Mouse (Mus musculus) cortical plate, adult 2 months (tissue): ENCODE data around the gene Mnat1. TPM values are rescaled to one million over a fixed set of nuclear protein-coding genes. Genes with fewer than 3 reads are reported as not detected.

Experiments used
- H3K27ac ChIP-seq: fragments of 200-500 bp; 2 replicates; pipeline ENCODE4 v1.5.1; 2012; ENCODE audit warnings: low read length, control low read depth, inconsistent platforms; ENCODE audit not compliant: insufficient read depth
- H3K4me1 ChIP-seq: fragments of 200-500 bp; 2 replicates; pipeline ENCODE4 v1.6.1; 2011; ENCODE audit warnings: low read length; ENCODE audit not compliant: control insufficient read depth, insufficient read depth
- H3K4me3 ChIP-seq: fragments of 200-500 bp; 2 replicates; pipeline ENCODE4 v1.5.1; 2011; ENCODE audit warnings: mild to moderate bottlenecking, low read length, control low read depth; ENCODE audit not compliant: insufficient read depth
- CTCF ChIP-seq: fragments of 200-500 bp; IDR thresholded peaks from 2 replicates; pipeline ENCODE4 v1.5.1; 2011; ENCODE audit warnings: mild to moderate bottlenecking, control low read depth, low read length; ENCODE audit not compliant: insufficient read depth; ENCODE audit errors: extremely low read depth
- POLR2A ChIP-seq: fragments of 200-500 bp; IDR thresholded peaks from 2 replicates; pipeline ENCODE4 v1.6.1; 2011; ENCODE audit warnings: mild to moderate bottlenecking, low read length, control low read depth; ENCODE audit not compliant: insufficient read depth; ENCODE audit errors: extremely low read depth
- polyA plus RNA-seq: library from polyadenylated mRNA; depleted of rRNA; stranded (reverse); fragments of >200 nt; gene quantifications from 2 replicates; pipeline ENCODE4 v1.2.3, GENCODE M21; 2012

The Mnat1 gene
- polyA plus RNA-seq, 1 experiment = 15.3 TPM

DNA sequence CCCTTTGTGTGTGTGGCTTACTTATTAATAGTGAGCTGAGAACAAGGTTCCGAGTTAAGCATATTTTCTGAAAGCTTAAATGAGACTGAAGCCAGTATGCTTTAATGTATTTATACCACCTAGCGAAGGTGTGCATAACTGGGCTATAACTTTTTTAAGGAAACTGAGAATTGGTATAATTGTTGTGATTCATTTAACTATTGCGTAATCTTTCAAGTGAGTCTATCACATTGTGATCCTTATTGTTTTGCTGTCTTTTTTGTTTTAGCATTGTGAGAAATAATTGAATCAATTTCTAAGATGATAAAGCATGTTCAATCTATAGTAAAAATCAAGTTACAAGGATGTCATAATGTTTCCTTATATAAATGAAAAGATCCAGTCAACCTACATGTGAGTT is 104.9 kb downstream of the Mnat1 start:
- no peak overlapping the region for H3K27ac ChIP-seq
- no peak for TF ChIP-seq CTCF
- TF ChIP-seq POLR2A = no peak
- H3K4me3 ChIP-seq = no peak overlapping the region

DNA sequence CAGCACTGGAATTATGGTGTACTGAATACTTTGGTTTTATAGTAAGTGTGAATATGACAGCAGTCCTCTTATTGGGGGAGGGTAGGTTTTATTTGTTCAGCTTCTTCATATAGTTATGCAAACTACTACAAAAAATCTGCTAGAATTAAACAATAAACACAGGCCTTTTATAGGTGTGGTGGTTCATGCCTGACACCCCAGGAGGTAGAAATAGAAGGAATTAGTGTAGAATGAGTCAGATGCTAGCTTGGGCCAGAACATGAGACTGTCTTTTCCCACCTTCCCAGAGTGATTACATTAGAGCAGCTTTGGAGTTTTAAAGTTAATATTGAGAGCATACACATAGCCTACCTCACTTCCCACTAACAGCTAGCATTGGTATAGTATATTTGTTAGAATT is 106.7 kb downstream of the Mnat1 start:
- no peaks in the 10 kb centered on the region for H3K4me1 ChIP-seq
- TF ChIP-seq POLR2A (no peak), CTCF (no peak)

More for the DNA sequence above, 104.9 kb downstream of the Mnat1 start:
- H3K4me1 ChIP-seq = no peaks in the 10 kb centered on the region

DNA sequence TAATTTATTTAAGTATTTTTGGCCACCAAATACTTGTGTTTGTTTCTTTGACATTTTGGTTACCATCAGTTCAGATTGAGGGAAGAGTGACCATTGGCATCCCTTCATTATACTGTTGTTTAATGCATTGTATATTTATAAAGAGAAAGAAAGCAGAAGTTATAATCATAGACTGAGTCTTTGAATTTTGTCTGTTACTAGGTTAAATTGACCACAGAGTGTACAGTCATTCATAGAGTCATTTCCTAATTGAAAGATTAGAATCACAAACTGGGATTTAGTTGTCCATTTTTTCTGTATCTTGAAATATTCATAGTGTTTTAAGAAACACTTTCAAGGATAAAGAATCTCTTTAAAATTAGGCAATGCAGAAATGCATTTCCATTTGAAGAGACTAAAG is 108.0 kb downstream of the Mnat1 start:
- Histone ChIP-seq H3K27ac (no peak overlapping the region), H3K4me3 (no peak overlapping the region), H3K4me1 (no peaks in the 10 kb centered on the region)
- TF ChIP-seq POLR2A = no peak
- TF ChIP-seq CTCF = no peak

More for the DNA sequence above, 106.7 kb downstream of the Mnat1 start:
- Histone ChIP-seq H3K4me3 (no peak overlapping the region), H3K27ac (no peak overlapping the region)

DNA sequence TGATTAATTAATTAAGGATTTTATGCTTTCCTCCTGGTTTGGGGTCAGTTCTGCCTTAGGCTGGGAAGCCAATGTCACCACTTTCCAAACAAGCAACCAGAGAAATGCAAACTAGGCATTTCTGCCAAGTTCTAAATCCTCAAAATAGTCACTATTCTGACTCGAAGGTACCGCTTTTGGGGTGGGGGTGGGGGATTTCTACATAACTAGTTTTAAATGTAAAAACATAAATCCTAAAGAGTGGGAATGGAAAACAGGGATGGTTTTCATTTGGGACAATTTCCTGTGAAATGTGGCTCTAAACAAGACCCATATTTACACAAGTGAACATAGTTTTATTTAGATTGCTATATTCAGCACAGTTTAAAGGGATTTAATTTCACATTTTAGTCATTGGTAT is 109.1 kb downstream of the Mnat1 start:
- no peak for TF ChIP-seq POLR2A
- no peak for TF ChIP-seq CTCF
- H3K4me1 ChIP-seq = no peaks in the 10 kb centered on the region
- H3K4me3 ChIP-seq = no peak overlapping the region
- H3K27ac ChIP-seq = no peak overlapping the region

DNA sequence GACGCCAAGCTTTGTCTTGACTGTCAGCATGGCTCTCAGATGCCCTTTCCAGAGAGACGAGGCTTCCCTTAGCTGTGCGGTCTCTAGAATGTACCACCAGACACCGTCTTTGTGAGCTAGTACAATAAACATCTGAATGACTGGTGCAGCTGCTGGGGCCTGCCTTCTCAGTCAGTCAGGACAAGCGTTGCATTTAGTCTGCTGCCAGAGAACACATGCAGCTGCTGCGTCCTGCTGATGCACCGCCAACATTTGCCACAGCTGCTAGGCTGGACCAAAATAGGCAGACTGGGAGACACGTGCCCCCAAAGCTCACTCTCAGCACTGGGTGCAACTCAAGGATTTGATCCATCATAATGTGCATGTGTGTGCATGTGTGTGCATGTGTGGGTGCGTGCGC is 118.4 kb downstream of the Mnat1 start:
- TF ChIP-seq POLR2A = no peak
- H3K4me3 ChIP-seq = no peak overlapping the region
- H3K4me1 ChIP-seq = peaks cover 8% of the 10 kb centered on the region
- peak overlapping the region; percentile 2; the same call in 1 of the 2 replicates for H3K27ac ChIP-seq

DNA sequence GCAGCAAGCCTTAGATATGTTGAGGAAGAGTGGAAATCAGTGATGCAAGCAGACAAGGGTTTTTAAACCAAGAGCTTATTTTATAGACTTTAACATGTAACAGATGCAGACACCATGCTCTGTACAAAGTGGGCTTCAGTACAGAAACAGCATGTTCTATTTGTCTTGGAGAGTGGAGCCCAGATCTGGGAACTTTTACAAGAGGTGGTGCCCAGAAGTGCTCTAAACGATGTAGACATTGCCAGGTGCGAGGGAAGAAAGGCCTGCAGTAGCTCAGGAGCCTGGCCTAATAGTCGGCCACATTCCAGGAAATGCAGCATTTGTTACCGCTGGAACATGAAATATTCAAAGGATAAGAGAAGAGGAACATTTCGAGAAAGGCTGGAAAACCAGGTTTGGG is 122.2 kb downstream of the Mnat1 start:
- TF ChIP-seq POLR2A = no peak
- no peak for TF ChIP-seq CTCF
- no peak overlapping the region for H3K27ac ChIP-seq
- no peak overlapping the region for H3K4me3 ChIP-seq
- H3K4me1 ChIP-seq = peaks cover 8% of the 10 kb centered on the region

DNA sequence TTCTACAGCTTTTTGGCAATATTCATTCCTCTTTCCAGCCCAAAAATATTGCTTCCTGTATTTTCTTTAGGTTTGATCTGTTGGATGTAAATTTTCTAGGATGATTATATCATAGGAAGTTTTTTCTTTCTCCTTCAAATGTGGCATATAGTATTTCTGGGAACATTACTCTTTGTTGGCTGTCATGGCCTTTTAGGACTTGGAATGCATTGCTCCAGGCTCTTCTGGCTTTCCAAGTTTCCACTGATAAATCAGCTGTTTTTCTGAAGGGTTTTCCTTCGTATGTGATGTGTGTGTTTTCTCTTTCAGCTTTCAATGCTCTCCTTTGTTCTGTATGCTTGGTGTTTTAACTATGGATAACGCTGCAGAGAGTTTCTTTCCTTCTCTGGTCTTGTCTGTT is 131.5 kb downstream of the Mnat1 start:
- Histone ChIP-seq H3K27ac (no peak overlapping the region), H3K4me1 (no peaks in the 10 kb centered on the region; the same call in 1 of the 2 replicates), H3K4me3 (no peak overlapping the region)
- no peak for TF ChIP-seq POLR2A
- no peak for TF ChIP-seq CTCF

DNA sequence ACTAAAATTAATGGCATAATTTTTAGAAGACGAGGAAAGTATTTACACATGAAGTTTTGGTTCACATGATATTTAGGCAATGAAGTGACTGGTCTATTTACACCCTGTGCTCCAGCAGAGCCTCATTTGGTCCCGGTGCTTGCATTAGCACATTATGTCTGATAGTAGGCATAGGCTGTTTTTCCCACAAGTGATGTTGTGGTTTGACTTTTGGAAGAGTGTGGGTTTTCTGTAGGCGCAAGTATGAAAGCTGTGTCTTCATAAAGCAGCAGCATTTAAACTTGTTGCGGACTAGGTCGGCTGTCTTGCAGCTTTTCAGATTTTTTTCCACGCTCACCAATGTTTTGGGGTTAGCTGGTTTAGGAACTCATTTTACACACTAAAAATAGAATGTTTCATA is 135.8 kb downstream of the Mnat1 start:
- TF ChIP-seq POLR2A = no peak
- TF ChIP-seq CTCF = no peak
- Histone ChIP-seq H3K4me3 (no peak overlapping the region), H3K27ac (no peak overlapping the region), H3K4me1 (no peaks in the 10 kb centered on the region; the same call in 1 of the 2 replicates)

DNA sequence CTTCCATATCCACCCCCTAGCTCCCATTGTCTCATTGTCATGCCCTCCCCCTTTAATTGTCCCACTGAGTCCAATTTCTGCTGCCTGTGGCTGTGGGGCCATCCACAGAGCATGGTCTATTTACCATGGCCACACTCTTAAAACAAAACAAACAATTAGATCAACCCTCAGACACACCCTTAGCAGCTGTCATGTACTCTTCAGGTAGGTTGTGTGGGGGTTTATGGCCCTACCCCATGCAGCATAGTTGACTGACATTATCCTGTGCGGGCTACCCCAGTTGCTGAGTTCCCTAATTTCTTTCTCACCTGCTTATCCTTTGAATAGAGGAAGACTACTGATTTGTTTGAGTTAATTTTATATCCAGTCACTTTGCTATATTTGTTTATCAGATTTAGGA is 136.8 kb downstream of the Mnat1 start:
- Histone ChIP-seq H3K27ac (no peak overlapping the region), H3K4me1 (no peaks in the 10 kb centered on the region; the same call in 1 of the 2 replicates), H3K4me3 (no peak overlapping the region)
- TF ChIP-seq CTCF = no peak
- no peak for TF ChIP-seq POLR2A

DNA sequence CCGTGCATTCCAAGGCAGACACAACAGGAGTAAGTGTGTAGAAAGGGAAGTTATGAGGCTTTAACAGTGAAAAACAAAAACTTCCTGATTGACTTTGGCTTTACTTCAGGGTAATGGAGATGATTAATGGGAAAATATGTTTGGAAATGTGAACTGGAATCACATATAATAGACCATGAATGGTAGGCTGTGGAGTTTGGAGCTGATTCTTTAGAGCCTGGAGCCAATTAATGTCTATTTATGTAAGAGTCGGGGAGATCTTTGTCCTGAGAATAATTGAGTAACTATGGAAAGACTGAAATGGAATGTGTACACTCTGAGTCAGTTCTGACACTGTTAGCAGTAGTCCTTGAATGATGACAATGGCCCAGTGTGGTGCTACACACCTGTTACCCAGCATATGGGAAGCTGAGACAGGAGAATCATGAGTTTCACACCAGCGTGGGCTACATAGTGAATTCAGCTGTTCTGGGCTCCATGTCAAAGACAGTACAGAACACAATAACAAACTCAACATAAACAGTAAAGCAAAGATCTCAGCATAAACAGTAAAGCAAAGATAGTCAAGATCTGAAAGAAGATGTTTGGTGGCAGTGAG is 142.0 kb downstream of the Mnat1 start:
- Histone ChIP-seq H3K4me3 (no peak overlapping the region), H3K4me1 (no peaks in the 10 kb centered on the region), H3K27ac (no peak overlapping the region)
- TF ChIP-seq CTCF = no peak
- no peak for TF ChIP-seq POLR2A
